Mouse (Mus musculus): ENCODE results near the gene Gm10300. TPM values are rescaled to one million over a fixed set of nuclear protein-coding genes. Genes with fewer than 3 reads are reported as not detected.

Gm10300 gene
- total RNA-seq, 2 experiments from 2014 or later, result 1.8 to 3.7 TPM

DNA sequence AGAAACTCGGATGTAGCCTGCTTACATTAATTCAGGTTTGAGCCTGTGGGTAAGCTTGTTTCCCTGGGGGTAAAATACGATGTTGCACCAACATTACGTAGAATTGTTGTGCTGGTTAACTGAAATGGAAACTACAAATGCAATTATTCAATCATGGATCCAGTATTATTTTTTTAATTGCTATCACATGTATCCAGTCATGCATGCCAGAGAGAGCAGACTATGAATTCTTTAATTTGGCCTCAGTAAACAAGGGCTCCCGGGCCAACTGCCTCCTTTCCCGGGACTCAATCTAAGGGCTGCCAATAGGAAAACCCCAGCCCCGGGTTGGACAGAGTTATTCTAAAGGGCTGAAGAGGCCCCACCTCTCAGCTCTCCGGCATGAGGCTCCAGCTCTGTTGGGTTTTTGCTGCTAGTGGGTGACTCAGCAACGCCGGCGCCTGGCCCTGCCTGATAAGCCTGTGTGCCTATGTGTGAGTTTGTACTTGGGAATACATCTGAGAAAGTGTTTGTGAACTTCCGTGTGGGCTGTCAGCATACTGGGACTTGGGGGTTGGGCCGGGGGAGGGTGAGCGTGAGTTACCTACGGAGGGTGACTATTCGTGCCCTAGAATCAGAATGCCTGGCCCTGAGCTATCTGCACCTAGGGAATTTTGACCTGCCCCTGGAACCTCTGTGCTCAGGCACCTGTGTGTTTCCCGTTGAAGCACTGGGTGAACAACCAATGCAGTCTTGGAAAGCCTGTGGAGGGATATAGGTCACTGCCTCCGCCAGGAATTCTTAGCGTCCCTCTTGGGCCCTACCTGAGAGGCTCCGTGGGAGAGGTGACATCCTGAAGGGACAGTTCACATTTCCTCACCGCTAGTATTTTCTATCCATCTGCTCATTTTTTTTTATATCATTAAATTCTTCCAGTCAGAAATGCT, 2.2 kb downstream of the Gm10300 start:
- ATAC-seq (replicated peaks; ENCODE audit: low FRiP score, low TSS enrichment, poor library complexity, severe bottlenecking), result peak; percentile 64

DNA sequence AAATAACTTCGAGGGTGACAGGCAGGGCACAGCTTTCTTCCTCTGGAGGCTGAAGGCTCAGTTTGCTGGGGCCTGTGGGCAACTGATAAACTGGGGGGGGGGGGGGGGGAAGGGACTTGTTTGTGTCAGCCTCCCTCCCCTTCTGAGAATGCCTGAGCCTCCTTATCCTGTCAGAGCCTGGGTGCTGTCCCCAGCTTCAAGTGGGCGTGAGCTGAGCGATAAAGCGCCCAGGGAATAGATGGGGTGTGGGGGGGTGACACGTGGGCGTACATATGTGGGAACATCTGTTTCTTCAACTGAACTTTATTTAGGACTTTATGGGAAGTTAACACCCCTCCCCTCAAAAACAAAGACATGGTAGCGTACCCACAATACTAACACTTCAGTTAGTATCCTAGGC, 2.9 kb downstream of the Gm10300 start:
- peak; percentile 60 for ATAC-seq (replicated peaks; ENCODE audit: low FRiP score, low TSS enrichment, poor library complexity, severe bottlenecking)

DNA sequence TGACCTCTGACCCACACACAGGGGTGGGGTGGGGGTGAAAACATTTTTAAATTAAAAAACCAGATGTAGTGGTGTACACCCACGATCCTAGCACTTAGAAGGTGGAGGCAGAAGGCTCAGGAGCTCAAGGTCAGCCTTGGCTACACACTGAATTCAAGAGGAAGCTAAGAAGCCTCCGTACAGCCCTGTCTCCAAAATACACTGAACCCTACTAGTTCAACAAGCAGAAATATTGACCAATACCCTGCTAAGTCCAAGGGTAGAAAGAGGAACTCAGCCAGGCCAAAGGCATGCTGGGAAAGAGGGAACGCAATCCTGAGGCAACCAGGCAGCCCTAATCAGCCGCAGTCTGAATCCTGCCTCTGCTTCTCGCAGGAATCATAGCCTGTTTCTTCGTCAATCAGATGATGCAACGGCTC, 3.8 kb downstream of the Gm10300 start:
- no peak for ATAC-seq (replicated peaks; ENCODE audit: low FRiP score, low TSS enrichment, poor library complexity, severe bottlenecking)

- ATAC-seq (replicated peaks; ENCODE audit: low FRiP score, low TSS enrichment, poor library complexity, severe bottlenecking), result no peak
Observed at GRCm38 (mm10) chr4:132079555-132080275, 5.2 kb downstream of the Gm10300 start.

GRCm38 (mm10) chr4:132080492-132080983, 6.0 kb downstream of the Gm10300 start:
- ATAC-seq (replicated peaks; ENCODE audit: low FRiP score, low TSS enrichment, poor library complexity, severe bottlenecking), result no peak

DNA sequence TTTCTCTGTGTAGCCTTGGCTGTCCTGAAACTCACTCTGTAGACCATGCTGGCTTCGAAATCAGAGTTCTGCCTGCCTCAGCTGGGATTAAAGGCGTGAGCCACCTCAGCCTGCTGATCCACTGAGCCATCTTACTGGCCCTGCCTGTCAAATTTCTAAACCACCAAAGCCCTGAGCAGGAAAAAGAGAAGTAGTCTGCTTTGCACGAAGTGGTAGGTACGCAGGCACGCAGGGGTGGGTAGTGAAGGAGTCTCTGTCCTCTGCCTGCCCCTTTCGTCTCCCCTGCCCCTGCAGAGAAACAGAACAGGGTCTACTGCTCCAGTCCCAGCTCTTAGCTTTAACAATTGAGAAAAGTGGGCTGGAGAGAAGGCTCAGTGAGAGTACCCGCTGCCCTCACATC, 10.6 kb downstream of the Gm10300 start:
- ATAC-seq (replicated peaks; ENCODE audit: low FRiP score, low TSS enrichment, poor library complexity, severe bottlenecking), result no peak

GRCm38 (mm10) chr4:132088921-132089320, 14.4 kb downstream of the Gm10300 start:
- ATAC-seq (replicated peaks; ENCODE audit: low FRiP score, low TSS enrichment, poor library complexity, severe bottlenecking), result peak; percentile 63; the same call in 1 of the 2 replicates

DNA sequence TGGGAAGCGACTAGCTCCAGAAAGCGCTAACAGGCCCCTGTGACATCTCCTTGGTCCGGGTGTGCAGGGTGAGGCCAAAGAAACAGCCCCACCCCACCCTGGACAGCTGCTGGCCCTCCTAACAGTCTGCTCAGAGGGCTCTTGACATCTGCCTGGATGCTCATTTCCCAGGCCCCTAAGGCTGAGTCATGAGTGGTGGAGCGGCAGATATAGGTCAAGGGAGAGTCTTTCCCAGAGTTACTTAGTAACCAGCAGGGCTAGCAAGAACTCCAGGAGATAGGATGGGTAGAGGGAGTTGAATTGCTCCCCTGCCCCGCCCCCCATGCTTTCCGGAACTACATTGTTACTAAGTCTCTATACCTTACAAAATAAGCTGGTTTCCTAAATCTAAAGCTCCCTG, 18.6 kb downstream of the Gm10300 start:
- no peak for ATAC-seq (replicated peaks; ENCODE audit: low FRiP score, low TSS enrichment, poor library complexity, severe bottlenecking)

DNA sequence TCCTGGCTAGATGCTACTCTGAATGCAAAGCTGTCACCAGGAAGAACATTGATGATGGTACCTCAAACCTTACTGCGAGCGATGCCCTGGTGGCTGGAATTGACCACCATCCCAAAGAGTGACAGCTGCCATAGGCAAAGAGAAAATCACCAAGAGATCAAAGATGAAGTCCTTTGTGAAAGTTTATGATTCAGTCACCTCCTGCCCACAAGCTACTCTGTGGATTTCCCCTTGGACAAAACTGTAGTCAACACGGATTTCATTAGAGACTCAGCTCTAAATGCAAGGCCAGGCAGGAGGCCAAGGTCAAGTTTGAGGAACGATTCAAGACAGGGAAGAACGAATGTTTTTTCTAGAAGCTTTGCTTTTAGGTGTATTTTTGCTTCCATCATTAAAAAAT, 19.4 kb downstream of the Gm10300 start:
- ATAC-seq (replicated peaks; ENCODE audit: low FRiP score, low TSS enrichment, poor library complexity, severe bottlenecking), result no peak

GRCm38 (mm10) chr4:132095043-132095442, 20.5 kb downstream of the Gm10300 start:
- ATAC-seq (replicated peaks; ENCODE audit: low FRiP score, low TSS enrichment, poor library complexity, severe bottlenecking), result no peak

- ATAC-seq (replicated peaks; ENCODE audit: low FRiP score, low TSS enrichment, poor library complexity, severe bottlenecking), result no peak
Observed at GRCm38 (mm10) chr4:132099548-132099947, 25.1 kb downstream of the Gm10300 start.

DNA sequence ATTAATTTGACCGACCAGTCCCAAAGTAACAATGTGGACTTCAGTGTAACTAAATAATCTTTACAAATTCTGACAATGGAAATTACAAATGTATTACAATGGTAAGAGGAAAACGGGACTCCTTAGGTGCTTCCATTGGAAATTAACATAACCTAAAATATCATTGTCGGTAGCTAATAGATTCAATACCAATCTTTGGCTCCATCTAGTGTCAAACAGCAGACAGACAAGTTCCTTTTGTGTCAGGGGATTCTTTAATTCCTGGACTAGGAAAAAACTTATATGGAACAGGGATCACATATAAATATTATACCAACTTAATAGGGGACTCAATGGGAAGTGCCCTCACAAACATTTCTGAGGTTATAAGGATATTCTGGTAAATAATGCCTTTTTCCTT, 26.7 kb downstream of the Gm10300 start:
- ATAC-seq (replicated peaks; ENCODE audit: low FRiP score, low TSS enrichment, poor library complexity, severe bottlenecking), result no peak

DNA sequence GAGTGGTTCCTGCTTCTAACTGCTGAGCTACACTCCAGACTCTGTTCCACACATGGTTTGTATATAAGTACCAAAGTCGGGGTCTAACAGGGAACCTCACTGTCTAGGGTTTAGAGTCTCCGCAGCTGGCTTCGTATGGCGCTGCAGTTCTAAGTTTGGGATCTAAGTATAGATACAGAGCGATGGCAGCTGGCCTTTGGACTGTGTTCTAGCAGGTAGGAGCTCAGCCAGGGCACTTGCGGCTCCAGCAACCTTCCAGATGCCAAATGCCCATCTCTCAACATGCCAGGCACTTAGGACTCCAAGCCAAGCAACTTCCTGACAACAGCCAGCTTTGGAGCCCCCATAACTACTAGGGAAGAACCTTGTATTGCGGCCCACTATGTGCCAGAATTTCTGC, 33.7 kb downstream of the Gm10300 start:
- ATAC-seq (replicated peaks; ENCODE audit: low FRiP score, low TSS enrichment, poor library complexity, severe bottlenecking), result no peak

DNA sequence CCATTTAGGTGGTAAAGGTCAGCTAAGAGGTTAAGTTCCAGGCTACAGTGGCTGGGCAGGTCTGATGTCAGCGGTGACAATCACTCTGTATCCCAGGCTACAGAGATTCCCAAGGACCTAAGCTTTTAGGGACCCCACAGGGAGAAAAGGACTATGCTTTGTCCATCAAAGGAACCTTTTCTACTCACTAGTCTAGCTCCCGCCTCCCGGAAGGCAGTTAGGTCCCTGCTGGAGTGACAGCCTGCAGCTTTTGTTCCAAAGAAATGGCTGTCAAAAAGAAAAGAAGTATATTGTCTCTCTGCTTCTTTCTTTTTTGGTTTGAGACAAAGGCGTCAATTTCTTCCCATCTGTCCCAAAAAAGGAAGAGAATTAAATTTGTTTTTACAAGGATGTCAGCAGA, 36.7 kb downstream of the Gm10300 start:
- ATAC-seq (replicated peaks; ENCODE audit: low FRiP score, low TSS enrichment, poor library complexity, severe bottlenecking), result no peak

- ATAC-seq (replicated peaks; ENCODE audit: low FRiP score, low TSS enrichment, poor library complexity, severe bottlenecking), result peak; percentile 42; the same call in 1 of the 2 replicates
Observed at GRCm38 (mm10) chr4:132113411-132114095, 39.1 kb downstream of the Gm10300 start.

DNA sequence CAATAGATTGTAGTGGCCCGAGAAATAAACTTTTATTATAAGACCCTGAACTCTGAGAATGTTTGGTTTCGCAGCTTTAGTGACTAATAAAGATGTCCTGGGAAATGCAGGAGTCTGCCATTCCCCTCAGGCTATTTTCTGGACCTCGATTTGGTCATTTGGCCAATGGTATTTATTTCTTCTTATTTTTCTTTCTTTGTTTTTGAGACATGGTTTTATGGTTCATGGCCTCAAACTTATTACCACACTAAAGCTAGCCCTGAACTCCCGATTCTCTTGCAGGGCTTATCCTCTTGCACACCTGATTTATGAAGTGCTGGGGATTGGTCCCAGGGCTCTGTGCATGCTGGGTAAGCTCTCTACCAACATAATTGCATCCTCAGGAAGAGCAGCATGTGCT, 41.8 kb downstream of the Gm10300 start:
- ATAC-seq (replicated peaks; ENCODE audit: low FRiP score, low TSS enrichment, poor library complexity, severe bottlenecking), result no peak

- ATAC-seq (replicated peaks; ENCODE audit: low FRiP score, low TSS enrichment, poor library complexity, severe bottlenecking), result no peak
Observed at GRCm38 (mm10) chr4:132119566-132119965, 45.1 kb downstream of the Gm10300 start.

- no peak for ATAC-seq (replicated peaks; ENCODE audit: low FRiP score, low TSS enrichment, poor library complexity, severe bottlenecking)
Observed at GRCm38 (mm10) chr4:132121674-132122073, 47.2 kb downstream of the Gm10300 start.

GRCm38 (mm10) chr4:132123166-132123565, 48.7 kb downstream of the Gm10300 start:
- no peak for ATAC-seq (replicated peaks; ENCODE audit: low FRiP score, low TSS enrichment, poor library complexity, severe bottlenecking)
